Mouse (Mus musculus) lung, adult 2 months (tissue): Measurements from ENCODE around the gene Il1rap.

Source experiments
- CTCF ChIP-seq: fragments of 200-500 bp; IDR thresholded peaks from 2 replicates; pipeline ENCODE4 v1.5.1; 2011; ENCODE audit warnings: mild to moderate bottlenecking, low read length, control low read depth; ENCODE audit not compliant: insufficient read depth
- POLR2A ChIP-seq: fragments of 200-500 bp; IDR thresholded peaks from 2 replicates; pipeline ENCODE4 v1.6.1; 2011; ENCODE audit warnings: low read depth, mild to moderate bottlenecking, control low read depth, low read length, borderline replicate concordance; ENCODE audit errors: extremely low read depth

DNA sequence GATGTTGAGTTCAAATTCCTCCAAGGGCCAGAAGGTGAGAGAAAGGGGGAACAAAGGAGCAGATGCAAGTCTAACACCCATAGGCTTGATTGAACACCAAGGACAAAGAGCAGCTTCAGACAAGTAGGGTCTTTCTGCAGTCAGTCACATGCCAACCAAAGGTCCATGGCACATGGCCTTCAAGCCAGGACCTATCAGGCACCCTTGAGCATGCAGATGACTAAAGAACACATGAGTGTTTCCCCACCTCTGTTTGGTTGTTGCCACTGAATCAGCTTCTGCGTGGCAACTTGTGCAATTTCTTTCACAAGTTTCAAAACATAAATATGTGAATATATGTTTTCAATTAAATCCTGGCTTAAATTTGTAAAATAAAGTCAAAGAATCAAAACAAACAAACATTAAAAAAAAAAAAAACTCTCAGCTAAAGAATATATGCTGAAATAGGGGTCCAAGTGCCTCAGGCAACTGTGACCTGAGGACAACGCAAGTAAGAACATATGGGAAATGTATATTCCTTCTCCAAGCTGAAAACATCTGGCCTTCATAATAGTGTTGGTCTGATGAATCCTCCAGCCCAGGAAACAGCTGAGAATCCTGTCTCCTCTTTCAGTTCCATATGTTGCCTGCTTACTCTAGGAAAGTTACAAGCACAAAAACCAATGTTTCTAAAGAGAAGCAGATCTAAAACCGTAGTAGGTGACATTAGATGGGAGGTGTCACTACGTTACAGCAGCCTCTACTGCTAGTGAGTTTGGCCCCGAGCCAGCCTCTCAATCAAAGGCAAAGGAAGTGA, 142.6 kb downstream of the Il1rap start:
- TF ChIP-seq CTCF (no peak), POLR2A (no peak)
